Mouse (Mus musculus): Measurements from ENCODE around the gene Nfxl1. TPM values are rescaled to one million over a fixed set of nuclear protein-coding genes. Genes with fewer than 3 reads are reported as not detected.

Nfxl1 gene
- total RNA-seq, 2 experiments from 2014 or later, result 4.7 to 5.2 TPM

DNA sequence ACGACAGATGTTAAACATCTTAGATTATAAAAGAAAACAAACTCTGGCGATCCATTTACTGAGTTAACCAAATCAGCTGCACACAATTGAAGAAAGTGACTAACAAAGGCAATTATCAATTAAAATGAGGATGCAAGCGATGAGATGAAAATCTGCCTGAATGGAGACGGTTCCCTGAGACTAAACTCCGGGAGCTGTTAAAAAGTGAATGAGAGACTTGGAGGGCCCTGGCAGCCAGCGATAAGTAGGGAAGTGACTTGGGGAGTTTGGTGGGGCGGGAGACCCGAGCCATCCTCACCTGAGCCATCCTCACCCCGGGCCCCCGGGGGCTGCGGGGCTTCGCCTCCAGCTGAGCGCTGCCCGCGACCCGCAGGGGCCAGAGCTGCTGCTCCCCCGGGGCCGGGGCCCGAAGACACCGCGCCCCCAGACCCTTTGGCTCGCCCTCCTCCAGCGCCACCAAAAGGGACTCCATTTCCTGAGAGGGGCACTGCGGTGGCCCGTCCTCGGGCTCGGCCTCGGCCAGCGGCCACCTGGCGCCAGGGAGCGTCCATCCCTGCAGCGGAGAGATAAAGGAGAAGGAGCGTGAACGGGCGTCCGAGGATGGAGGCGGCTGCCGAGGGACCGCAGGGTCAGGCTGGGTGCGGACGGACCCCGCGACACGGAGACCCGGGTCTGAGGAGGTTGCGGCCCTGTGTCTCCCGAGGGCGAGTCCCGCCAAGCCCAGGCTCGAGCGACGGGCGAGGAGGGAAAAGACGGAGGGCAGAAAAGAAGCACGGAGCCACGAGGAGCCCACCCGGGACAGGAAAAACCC is 563 bp downstream of the Nfxl1 start:
- peak; percentile 54 for DNase-seq
- Histone ChIP-seq H3K4me3 (peak overlapping the region; percentile 83), H3K27ac (peak overlapping the region; percentile 84)
- no peak for TF ChIP-seq CTCF (IDR thresholded peaks at IDR 0.05)
- intact Hi-C loops (cut with DNase I), result no loop called here

DNA sequence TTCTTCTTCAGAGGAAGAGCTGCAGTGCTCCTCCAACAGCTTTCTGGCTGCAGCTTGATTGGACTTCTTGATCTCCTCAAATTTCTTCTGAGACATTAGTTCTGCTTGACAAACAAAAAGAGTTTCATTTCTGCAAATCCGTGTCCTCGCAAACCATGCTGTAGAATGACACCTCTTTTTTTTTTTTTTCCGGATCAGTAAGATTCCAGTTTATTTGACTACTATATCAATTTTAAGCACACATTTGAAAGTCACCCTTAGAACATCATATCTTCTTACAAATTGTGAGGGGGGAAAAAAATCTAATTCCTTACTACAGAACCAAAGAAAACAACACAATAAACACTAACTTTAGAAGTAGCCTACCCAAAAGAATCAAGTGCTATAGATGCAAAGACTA is 3.2 kb downstream of the Nfxl1 start:
- no peak overlapping the region for H3K27ac ChIP-seq
- no peak for DNase-seq
- intact Hi-C loops (cut with DNase I), result no loop called here
- no peak overlapping the region for H3K4me3 ChIP-seq
- TF ChIP-seq CTCF (IDR thresholded peaks at IDR 0.05), result no peak

DNA sequence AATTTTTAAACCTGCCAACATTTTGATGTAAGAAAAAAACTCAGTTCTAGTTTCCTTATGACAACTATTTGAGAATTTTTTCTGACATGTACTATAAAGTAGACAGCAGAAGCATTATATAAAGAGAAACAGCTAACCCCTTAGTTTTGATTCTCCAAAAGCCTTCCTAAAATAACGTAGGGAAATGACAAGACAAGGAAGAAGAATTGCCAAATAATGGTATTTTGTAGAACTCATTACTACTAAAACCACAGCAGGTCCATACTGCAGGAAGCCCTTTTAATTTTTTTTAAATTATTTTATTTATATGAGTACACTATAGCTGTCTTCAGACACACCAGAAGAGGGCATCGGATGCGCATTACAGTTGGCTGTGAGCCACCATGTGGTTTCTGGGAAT is 8.3 kb downstream of the Nfxl1 start:
- no peak for TF ChIP-seq CTCF (IDR thresholded peaks at IDR 0.05)
- DNase-seq, result no peak
- intact Hi-C loops (cut with DNase I), result no loop called here
- H3K4me3 ChIP-seq, result no peak overlapping the region
- no peak overlapping the region for H3K27ac ChIP-seq

DNA sequence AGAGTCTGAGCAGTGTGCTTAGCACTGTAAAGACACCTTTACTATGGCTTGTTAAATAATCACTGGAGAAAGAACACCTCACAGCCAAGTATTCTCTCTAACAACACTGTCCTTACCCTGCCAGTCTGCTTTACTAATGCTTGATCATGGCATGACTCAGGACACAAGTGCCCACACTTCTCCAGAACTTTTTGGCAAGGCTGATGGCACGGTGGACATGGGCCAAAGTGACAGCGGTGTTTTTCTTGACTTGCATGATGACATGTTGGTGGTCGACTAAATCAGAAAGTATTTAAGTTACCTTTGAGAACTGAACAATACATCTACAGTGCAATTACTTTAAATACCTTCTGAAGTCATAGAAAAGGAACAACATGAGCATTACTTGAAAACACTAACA is 30.6 kb downstream of the Nfxl1 start:
- no peak for TF ChIP-seq CTCF (IDR thresholded peaks at IDR 0.05)
- Histone ChIP-seq H3K4me3 (no peak overlapping the region), H3K27ac (no peak overlapping the region)
- DNase-seq, result no peak
- intact Hi-C loops (cut with DNase I), result no loop called here

DNA sequence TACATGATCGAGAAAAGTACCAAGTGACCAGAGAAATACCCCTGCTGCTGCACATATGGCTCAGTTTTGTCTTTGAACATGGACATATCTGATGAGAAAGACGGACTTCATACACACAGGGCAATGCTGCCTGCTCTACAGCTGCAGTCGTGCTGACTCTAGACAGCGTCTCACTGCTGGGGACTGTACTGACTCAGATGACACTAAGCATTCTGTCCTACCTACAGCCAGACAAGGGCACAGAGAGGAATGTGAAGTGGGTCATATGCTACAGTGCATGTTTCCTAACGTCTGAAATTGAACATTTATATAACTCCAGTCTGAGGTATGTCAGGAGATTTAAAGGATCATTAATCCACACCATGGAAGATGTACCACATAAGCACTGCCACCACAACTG is 45.7 kb downstream of the Nfxl1 start:
- intact Hi-C loops (cut with DNase I), result no loop called here
- Histone ChIP-seq H3K27ac (no peak overlapping the region), H3K4me3 (no peak overlapping the region)
- DNase-seq, result no peak
- no peak for TF ChIP-seq CTCF (IDR thresholded peaks at IDR 0.05)

DNA sequence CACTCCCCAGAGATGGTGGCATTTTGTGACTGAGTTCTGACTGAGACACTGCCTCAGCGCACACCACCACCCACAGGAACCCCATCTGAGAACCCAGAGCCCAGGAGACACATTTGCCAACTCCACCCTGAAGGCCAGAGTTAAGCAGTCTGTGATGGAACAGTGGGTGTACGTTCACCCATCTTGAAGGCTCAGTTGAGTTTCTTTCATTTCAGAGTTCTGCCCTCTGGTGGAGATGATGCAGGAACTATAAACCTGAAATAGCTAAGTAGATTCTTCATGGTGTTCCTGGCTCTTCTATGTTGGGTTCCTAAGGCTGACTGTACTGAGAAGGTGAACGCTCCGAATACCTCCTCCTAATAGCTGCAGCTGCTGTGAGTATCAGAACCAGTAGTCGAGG is 53.7 kb downstream of the Nfxl1 start:
- peak; percentile 33; the same call in 1 of the 2 replicates for TF ChIP-seq CTCF (IDR thresholded peaks at IDR 0.05)
- no peak overlapping the region for H3K4me3 ChIP-seq
- no peak overlapping the region for H3K27ac ChIP-seq
- no peak for DNase-seq
- intact Hi-C loops (cut with DNase I), result loop anchor here (2.0 kb wide), 1 partner anchor 155 kb away; no protein-coding TSS in a partner anchor

DNA sequence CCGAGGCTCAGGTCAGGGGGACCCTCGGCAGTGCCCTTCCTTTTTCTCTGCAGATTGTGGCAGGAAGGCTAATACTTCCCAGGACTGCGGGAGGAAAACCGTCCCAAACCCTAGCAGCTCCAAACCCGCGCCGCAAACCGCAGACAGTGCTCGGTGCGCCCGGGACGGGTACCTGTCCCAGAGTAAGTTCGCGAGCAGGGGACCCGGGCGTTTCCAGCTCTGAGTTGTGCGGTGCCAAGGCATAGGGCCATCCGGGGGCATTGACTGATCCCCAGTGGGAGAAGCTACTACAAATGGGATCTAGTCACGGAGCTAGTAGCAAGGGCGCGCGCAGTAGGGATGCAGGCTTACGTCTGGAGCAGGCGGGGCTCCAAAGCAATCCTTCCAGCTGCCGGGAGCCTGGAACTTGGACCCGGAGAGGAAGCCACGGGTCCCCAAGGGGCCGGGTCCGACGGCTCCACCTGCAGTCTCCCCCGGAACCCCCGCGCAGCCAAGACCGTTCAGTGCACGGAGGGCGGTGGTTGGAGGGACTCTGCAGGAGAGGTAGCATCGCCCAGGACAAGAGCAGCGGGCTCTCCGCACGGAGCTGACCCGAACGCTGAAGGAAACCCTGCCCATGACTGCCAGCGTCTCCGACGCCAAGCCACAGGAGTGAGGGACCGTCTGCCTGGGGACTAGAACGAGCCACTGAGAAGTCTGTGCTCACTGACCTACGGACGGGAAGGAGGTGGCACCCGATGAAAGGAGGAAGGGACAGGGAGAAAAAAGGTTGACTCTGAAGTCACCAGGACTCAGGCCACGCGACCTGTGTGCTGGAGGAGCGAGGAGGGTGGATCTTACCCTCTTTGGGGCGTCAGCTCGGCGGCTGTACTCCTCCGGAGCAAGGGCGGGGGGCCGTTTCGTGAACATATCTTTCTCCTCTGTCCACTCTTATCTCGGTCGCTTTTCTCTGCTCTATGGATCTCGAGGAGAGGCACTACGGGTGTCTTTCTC is 55.7 kb downstream of the Nfxl1 start, which contains the start of gene Corin:
Gene Corin (minus strand): TSS at position 943 of the 993 bp plus-strand sequence.
- intact Hi-C loops (cut with DNase I), result loop anchor here (2.0 kb wide), 1 partner anchor 153 kb away; no protein-coding TSS in a partner anchor
- peak; percentile 20 for DNase-seq
- peak within 1 kb of the TSS; percentile 47 for H3K4me3 ChIP-seq
- no peak within 1 kb of the TSS for H3K27ac ChIP-seq
- TF ChIP-seq CTCF (IDR thresholded peaks at IDR 0.05), result no peak

DNA sequence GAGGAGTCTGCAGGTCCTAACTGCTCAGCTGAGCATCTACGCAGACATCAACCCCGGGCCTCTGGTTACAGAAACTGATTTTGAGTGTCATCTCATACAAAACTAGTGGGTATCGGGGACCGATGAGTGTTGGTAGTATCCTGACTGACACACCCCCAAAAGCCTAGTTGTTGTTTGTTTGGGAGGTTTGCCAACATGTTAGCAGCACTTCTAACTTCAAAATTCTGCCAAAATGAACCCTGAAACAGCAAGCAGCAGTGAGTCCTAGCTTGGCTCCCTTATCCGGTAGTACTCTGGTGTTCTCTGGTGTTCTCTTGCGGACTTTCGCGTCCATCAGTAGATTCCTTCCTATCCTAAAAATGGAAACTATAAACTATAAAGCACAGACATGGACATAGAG is 56.7 kb downstream of the Nfxl1 start:
- intact Hi-C loops (cut with DNase I), result no loop called here
- H3K27ac ChIP-seq, result no peak overlapping the region
- DNase-seq, result no peak
- H3K4me3 ChIP-seq, result no peak overlapping the region
- TF ChIP-seq CTCF (IDR thresholded peaks at IDR 0.05), result no peak

DNA sequence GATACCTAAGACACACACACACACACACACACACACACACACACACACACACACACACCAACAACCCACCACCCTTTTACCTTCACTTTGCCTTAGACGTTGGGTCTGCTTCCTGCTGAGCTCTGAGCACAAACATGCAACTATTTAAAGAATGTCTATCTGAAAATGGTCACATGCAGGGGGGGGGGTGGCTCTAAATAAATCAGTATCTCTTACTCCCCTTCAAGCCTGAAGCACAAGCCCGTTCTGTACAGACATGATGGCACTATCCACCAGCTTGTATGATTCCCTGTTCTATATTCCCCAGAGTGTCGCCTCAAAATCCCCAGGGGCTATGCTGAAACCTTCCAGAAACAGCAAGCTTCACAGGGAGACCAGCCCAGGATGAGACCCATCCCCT is 57.7 kb downstream of the Nfxl1 start:
- TF ChIP-seq CTCF (IDR thresholded peaks at IDR 0.05), result no peak
- H3K27ac ChIP-seq, result no peak overlapping the region
- DNase-seq, result no peak
- no peak overlapping the region for H3K4me3 ChIP-seq
- intact Hi-C loops (cut with DNase I), result no loop called here

DNA sequence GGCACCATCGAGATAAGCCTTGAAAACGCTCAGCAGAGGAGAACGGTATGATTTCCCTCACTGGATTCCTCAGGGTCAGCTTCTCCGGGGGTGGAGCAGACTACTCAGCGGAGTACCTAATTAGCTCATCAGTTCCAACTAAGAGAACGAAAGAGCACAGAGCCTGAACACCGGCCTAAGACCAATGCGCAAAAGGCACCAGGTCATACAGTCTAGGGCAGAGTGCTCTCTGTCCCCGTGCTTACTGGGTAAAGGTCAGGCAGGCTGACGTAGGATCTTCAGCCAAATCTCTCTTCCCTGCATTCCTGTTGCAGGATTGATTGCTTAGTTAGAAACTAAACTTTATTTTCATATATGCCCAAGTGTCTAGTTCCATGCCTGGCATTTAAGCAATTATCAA is 61.2 kb downstream of the Nfxl1 start:
- intact Hi-C loops (cut with DNase I), result no loop called here
- Histone ChIP-seq H3K4me3 (no peak overlapping the region), H3K27ac (no peak overlapping the region)
- no peak for TF ChIP-seq CTCF (IDR thresholded peaks at IDR 0.05)
- no peak for DNase-seq

DNA sequence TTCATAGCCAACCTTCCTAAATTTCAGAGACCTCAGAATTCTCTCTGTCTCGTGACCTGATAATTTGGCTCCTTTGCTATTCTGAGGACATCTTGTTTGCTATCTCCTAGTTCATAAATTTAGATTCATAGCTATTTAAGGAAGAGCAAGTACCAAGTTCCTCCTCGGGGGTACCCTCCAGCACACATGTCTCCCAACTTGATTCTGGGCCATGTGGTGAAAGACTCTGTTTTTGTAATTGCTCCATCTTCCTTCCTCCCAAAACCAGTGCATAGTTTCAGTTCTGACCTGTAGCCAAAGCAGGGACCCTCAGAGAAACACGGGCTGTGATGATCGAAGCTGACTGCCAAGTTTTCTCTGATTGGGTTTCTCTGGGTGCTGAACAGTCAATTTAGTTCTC is 62.7 kb downstream of the Nfxl1 start:
- TF ChIP-seq CTCF (IDR thresholded peaks at IDR 0.05), result no peak

DNA sequence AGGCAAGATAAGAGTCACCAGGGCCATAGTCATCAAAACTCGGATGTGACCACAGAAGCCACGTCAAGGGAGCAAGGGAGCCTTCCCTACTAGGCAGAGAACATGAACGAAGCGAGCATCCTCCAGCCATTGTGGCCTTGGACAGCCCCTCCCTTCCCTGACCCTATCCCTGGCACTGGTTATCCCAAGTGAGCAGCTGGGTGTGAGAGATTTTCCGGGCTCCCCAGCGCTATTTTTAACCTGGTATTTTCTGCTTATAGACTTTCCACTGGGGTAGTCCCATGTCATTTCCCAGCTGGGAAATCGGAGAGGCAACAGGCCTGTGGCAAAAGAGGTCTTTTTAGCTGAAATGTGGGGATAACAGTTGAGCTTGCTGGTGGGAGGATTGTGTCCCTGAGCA is 65.6 kb downstream of the Nfxl1 start:
- DNase-seq, result no peak
- TF ChIP-seq CTCF (IDR thresholded peaks at IDR 0.05), result no peak
- no peak overlapping the region for H3K27ac ChIP-seq
- no peak overlapping the region for H3K4me3 ChIP-seq
- intact Hi-C loops (cut with DNase I), result no loop called here

More for the DNA sequence above, 62.7 kb downstream of the Nfxl1 start:
- intact Hi-C loops (cut with DNase I), result no loop called here
- Histone ChIP-seq H3K4me3 (no peak overlapping the region), H3K27ac (no peak overlapping the region)
- no peak for DNase-seq

DNA sequence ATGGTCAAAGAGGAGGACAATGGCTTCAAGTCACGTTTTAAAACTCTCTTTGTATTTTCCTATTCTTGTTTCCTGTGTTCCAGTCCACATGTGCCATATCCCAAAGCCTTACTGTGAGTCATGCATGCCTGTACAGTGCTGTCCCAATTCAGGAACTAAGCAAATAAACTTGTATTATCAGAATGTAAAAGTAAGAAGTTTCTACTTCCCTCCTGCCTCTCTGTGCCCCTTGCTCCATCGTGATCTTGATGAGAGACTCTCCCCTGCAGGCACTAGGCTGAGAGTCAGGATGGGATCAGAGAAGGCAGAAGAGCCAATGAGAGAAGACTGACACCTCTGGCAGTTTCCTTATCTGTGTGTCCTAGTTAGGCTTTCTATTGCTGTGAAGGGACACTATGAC is 68.3 kb downstream of the Nfxl1 start:
- no peak for TF ChIP-seq CTCF (IDR thresholded peaks at IDR 0.05)
- no peak for DNase-seq
- Histone ChIP-seq H3K27ac (no peak overlapping the region), H3K4me3 (no peak overlapping the region)
- intact Hi-C loops (cut with DNase I), result no loop called here
